Mouse (Mus musculus) hindbrain, embryonic 10.5 days (tissue): ENCODE results near the gene Plcxd3. TPM values are rescaled to one million over a fixed set of nuclear protein-coding genes. Genes with fewer than 3 reads are reported as not detected.
"Not testable (repeated sequence)": the region's sequence is repeated elsewhere in the genome, so short reads cannot be mapped to it uniquely, and the experiment has no call there.

Source experiments
- DNase-seq: peaks from one replicate; pipeline ENCODE4 v3.0.0-alpha.2; 2017; ENCODE audit warnings: low spot score
- H3K27ac ChIP-seq: fragments of 300-500 bp; sonication (generic); 2 replicates; pipeline ENCODE4 v1.5.1; 2016; ENCODE audit warnings: mild to moderate bottlenecking, moderate library complexity
- H3K27me3 ChIP-seq: fragments of 300-500 bp; sonication (generic); 2 replicates; pipeline ENCODE4 v1.6.1; 2016; ENCODE audit warnings: mild to moderate bottlenecking; ENCODE audit not compliant: poor library complexity, insufficient read depth, severe bottlenecking
- H3K36me3 ChIP-seq: fragments of 300-500 bp; sonication (generic); 2 replicates; pipeline ENCODE4 v1.6.1; 2016; ENCODE audit warnings: mild to moderate bottlenecking, moderate library complexity
- H3K4me1 ChIP-seq: fragments of 300-500 bp; sonication (generic); replicated peaks from 2 replicates; pipeline ENCODE4 v1.6.1; 2016; ENCODE audit warnings: mild to moderate bottlenecking
- H3K4me3 ChIP-seq: fragments of 300-500 bp; sonication (generic); 2 replicates; pipeline ENCODE4 v1.5.1; 2016; ENCODE audit warnings: mild to moderate bottlenecking, moderate library complexity
- H3K9me3 ChIP-seq: fragments of 300-500 bp; sonication (generic); 2 replicates; pipeline ENCODE4 v1.6.1; 2016; ENCODE audit warnings: mild to moderate bottlenecking, moderate library complexity
- WGBS: fragments of 180-500 bp; shearing (Covaris S2); methylation state at CpG from one replicate; pipeline ENCODE4 v1.1.7; 2016; 5-methylcytosine and 5-hydroxymethylcytosine counted together
- polyA plus RNA-seq: library from polyadenylated mRNA; unstranded; fragments of >200 nt; fragmentation: Nextera tagmentation; extraction: Ambion mirVana; gene quantifications from 2 replicates; pipeline ENCODE4 v1.2.1, GENCODE M21; 2016

Plcxd3 gene
- polyA plus RNA-seq, 1 experiment from 2014 or later: 10.8 TPM

GRCm38 (mm10) chr15:4411333-4411732, 36.0 kb downstream of the Plcxd3 start:
- Histone ChIP-seq H3K4me1 (no peaks in the 10 kb centered on the region), H3K36me3 (no peaks in the 10 kb centered on the region), H3K9me3 (no peaks in the 10 kb centered on the region), H3K27ac (no peak overlapping the region), H3K27me3 (no peaks in the 10 kb centered on the region), H3K4me3 (no peak overlapping the region)
- no peak for DNase-seq
- WGBS: 78% methylated on average over 2 of the region's 2 CpGs

- H3K4me1 ChIP-seq: no peaks in the 10 kb centered on the region
- no peak for DNase-seq
- H3K27me3 ChIP-seq: no peaks in the 10 kb centered on the region
- no peak overlapping the region for H3K27ac ChIP-seq
- no peaks in the 10 kb centered on the region for H3K36me3 ChIP-seq
- H3K9me3 ChIP-seq: no peaks in the 10 kb centered on the region
- H3K4me3 ChIP-seq: no peak overlapping the region
These were observed 64.8 kb downstream of the Plcxd3 start for GRCm38 (mm10) chr15:4440081-4440480.

- H3K4me1 ChIP-seq: no peaks in the 10 kb centered on the region
- no peaks in the 10 kb centered on the region for H3K27me3 ChIP-seq
- no peaks in the 10 kb centered on the region for H3K36me3 ChIP-seq
- 86% methylated on average over 3 of the region's 3 CpGs for WGBS
- no peak for DNase-seq
- no peak overlapping the region for H3K4me3 ChIP-seq
- no peaks in the 10 kb centered on the region for H3K9me3 ChIP-seq
- H3K27ac ChIP-seq: no peak overlapping the region
These were observed 120.9 kb downstream of the Plcxd3 start for GRCm38 (mm10) chr15:4496182-4496581.

GRCm38 (mm10) chr15:4496984-4497383, 121.7 kb downstream of the Plcxd3 start:
- no peaks in the 10 kb centered on the region for H3K27me3 ChIP-seq
- H3K4me1 ChIP-seq: no peaks in the 10 kb centered on the region
- 81% methylated on average over 2 of the region's 2 CpGs for WGBS
- DNase-seq: no peak
- no peak overlapping the region for H3K4me3 ChIP-seq
- no peaks in the 10 kb centered on the region for H3K9me3 ChIP-seq
- H3K36me3 ChIP-seq: no peaks in the 10 kb centered on the region
- H3K27ac ChIP-seq: no peak overlapping the region

GRCm38 (mm10) chr15:4498036-4498435, 122.7 kb downstream of the Plcxd3 start:
- no peak for DNase-seq
- Histone ChIP-seq H3K4me1 (no peaks in the 10 kb centered on the region), H3K4me3 (no peak overlapping the region), H3K9me3 (no peaks in the 10 kb centered on the region), H3K27me3 (no peaks in the 10 kb centered on the region), H3K27ac (no peak overlapping the region), H3K36me3 (no peaks in the 10 kb centered on the region)
- 90% methylated on average over 3 of the region's 3 CpGs for WGBS

- Histone ChIP-seq H3K27ac (no peak overlapping the region), H3K4me3 (no peak overlapping the region), H3K36me3 (no peaks in the 10 kb centered on the region), H3K4me1 (no peaks in the 10 kb centered on the region), H3K27me3 (no peaks in the 10 kb centered on the region), H3K9me3 (no peaks in the 10 kb centered on the region)
- WGBS: 88% methylated on average over 3 of the region's 3 CpGs
- DNase-seq: no peak
These were observed 128.1 kb downstream of the Plcxd3 start for GRCm38 (mm10) chr15:4503366-4503765.

GRCm38 (mm10) chr15:4503826-4504225, 128.5 kb downstream of the Plcxd3 start:
- DNase-seq: no peak
- H3K27me3 ChIP-seq: no peaks in the 10 kb centered on the region
- no peaks in the 10 kb centered on the region for H3K4me1 ChIP-seq
- no peaks in the 10 kb centered on the region for H3K36me3 ChIP-seq
- H3K9me3 ChIP-seq: no peaks in the 10 kb centered on the region
- no peak overlapping the region for H3K27ac ChIP-seq
- 82% methylated on average over 4 of the region's 4 CpGs for WGBS
- H3K4me3 ChIP-seq: no peak overlapping the region

- no peak overlapping the region for H3K4me3 ChIP-seq
- no peak overlapping the region for H3K27ac ChIP-seq
- 90% methylated on average over 1 of the region's 1 CpGs for WGBS
- DNase-seq: no peak
- H3K36me3 ChIP-seq: no peaks in the 10 kb centered on the region
- no peaks in the 10 kb centered on the region for H3K27me3 ChIP-seq
- H3K9me3 ChIP-seq: no peaks in the 10 kb centered on the region
- H3K4me1 ChIP-seq: no peaks in the 10 kb centered on the region
These were observed 139.4 kb downstream of the Plcxd3 start for GRCm38 (mm10) chr15:4514724-4515123.

- Histone ChIP-seq H3K4me3 (no peak overlapping the region), H3K27me3 (no peaks in the 10 kb centered on the region), H3K36me3 (no peaks in the 10 kb centered on the region), H3K9me3 (no peaks in the 10 kb centered on the region), H3K27ac (no peak overlapping the region), H3K4me1 (no peaks in the 10 kb centered on the region)
- DNase-seq: no peak
- 69% methylated on average over 3 of the region's 3 CpGs for WGBS
These were observed 149.3 kb downstream of the Plcxd3 start for GRCm38 (mm10) chr15:4524598-4524997.

- no peaks in the 10 kb centered on the region for H3K9me3 ChIP-seq
- H3K27ac ChIP-seq: no peak overlapping the region
- no peaks in the 10 kb centered on the region for H3K36me3 ChIP-seq
- H3K4me1 ChIP-seq: no peaks in the 10 kb centered on the region
- DNase-seq: no peak
- WGBS: 90% methylated on average over 2 of the region's 2 CpGs
- no peak overlapping the region for H3K4me3 ChIP-seq
- H3K27me3 ChIP-seq: no peaks in the 10 kb centered on the region
These were observed 158.4 kb downstream of the Plcxd3 start for GRCm38 (mm10) chr15:4533700-4534099.

GRCm38 (mm10) chr15:4559121-4559520, 183.8 kb downstream of the Plcxd3 start:
- no peak overlapping the region for H3K27ac ChIP-seq
- 80% methylated on average over 5 of the region's 5 CpGs for WGBS
- no peaks in the 10 kb centered on the region for H3K4me1 ChIP-seq
- no peak for DNase-seq
- H3K27me3 ChIP-seq: no peaks in the 10 kb centered on the region
- H3K36me3 ChIP-seq: no peaks in the 10 kb centered on the region
- H3K9me3 ChIP-seq: no peaks in the 10 kb centered on the region
- no peak overlapping the region for H3K4me3 ChIP-seq

GRCm38 (mm10) chr15:4561431-4561970, 186.2 kb downstream of the Plcxd3 start:
- Histone ChIP-seq H3K27ac (no peak overlapping the region), H3K4me1 (no peaks in the 10 kb centered on the region), H3K4me3 (no peak overlapping the region), H3K36me3 (no peaks in the 10 kb centered on the region), H3K27me3 (no peaks in the 10 kb centered on the region), H3K9me3 (no peaks in the 10 kb centered on the region)
- WGBS: 71% methylated on average over 6 of the region's 6 CpGs
- no peak for DNase-seq

- H3K4me3 ChIP-seq, DNase-seq, H3K36me3 ChIP-seq, H3K27me3 ChIP-seq, H3K9me3 ChIP-seq, H3K27ac ChIP-seq, H3K4me1 ChIP-seq: not testable (repeated sequence)
- WGBS: 93% methylated on average over 8 of the region's 8 CpGs
These were observed 220.2 kb downstream of the Plcxd3 start for GRCm38 (mm10) chr15:4595521-4595920.

- not testable (repeated sequence) for H3K9me3 ChIP-seq, H3K36me3 ChIP-seq, H3K4me3 ChIP-seq, H3K27me3 ChIP-seq, DNase-seq, H3K27ac ChIP-seq, H3K4me1 ChIP-seq
- WGBS: 92% methylated on average over 8 of the region's 8 CpGs
These were observed 223.4 kb downstream of the Plcxd3 start for GRCm38 (mm10) chr15:4598661-4599060.
